Mouse (Mus musculus): ENCODE data around the gene Ddx52. TPM values are rescaled to one million over a fixed set of nuclear protein-coding genes. Genes with fewer than 3 reads are reported as not detected.

Gene Ddx52
- polyA plus RNA-seq, 1 experiment from 2014 or later, result 46.2 TPM

- H3K36me3 ChIP-seq (replicated peaks), result peaks cover 56% of the 10 kb centered on the region
- H3K9me3 ChIP-seq, result no peaks in the 10 kb centered on the region
- WGBS, result 87% methylated on average over 6 of the region's 6 CpGs
- 0 out of 2 replicates have a peak, but pooled peaks cover 3% of the 10 kb centered on the region for H3K4me1 ChIP-seq
- no peak for DNase-seq (ENCODE audit: low spot score)
- no peak overlapping the region for H3K4me3 ChIP-seq
- H3K27ac ChIP-seq (replicated peaks), result no peak overlapping the region
- no peaks in the 10 kb centered on the region for H3K27me3 ChIP-seq (replicated peaks; ENCODE audit: low read depth, poor library complexity, severe bottlenecking)
Observed at GRCm38 (mm10) chr11:84003986-84004385, 62.1 kb downstream of the Ddx52 start.

DNA sequence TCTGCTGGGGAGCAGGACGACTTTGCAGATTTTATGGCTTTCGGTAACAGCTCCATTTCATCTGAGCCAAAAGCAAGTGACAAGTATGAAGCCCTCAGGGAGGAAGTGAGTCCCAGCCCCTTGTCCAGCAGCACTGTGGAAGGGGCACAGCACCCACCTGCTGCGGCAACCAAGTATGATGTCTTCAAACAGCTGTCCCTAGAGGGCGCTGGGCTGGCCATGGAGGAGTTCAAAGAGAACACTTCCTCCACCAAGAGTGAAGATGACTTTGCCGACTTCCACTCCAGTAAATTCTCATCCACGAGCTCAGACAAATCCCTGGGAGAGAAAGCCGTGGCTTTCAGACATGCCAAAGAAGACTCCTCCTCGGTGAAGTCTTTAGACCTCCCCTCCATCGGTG, 67.1 kb downstream of the Ddx52 start:
- no peaks in the 10 kb centered on the region; the same call in 1 of the 2 replicates for H3K27me3 ChIP-seq (replicated peaks; ENCODE audit: low read depth, poor library complexity, severe bottlenecking)
- H3K4me3 ChIP-seq, result no peak overlapping the region
- DNase-seq (ENCODE audit: low spot score), result no peak
- H3K4me1 ChIP-seq, result peaks cover 17% of the 10 kb centered on the region
- no peak overlapping the region for H3K27ac ChIP-seq (replicated peaks)
- no peaks in the 10 kb centered on the region for H3K9me3 ChIP-seq
- peaks cover 27% of the 10 kb centered on the region for H3K36me3 ChIP-seq (replicated peaks)
- 83% methylated on average over 9 of the region's 9 CpGs for WGBS

GRCm38 (mm10) chr11:84010411-84010810, 68.5 kb downstream of the Ddx52 start:
- 70% methylated on average over 9 of the region's 9 CpGs for WGBS
- Histone ChIP-seq H3K9me3 (no peaks in the 10 kb centered on the region), H3K4me1 (peaks cover 17% of the 10 kb centered on the region), H3K27ac (replicated peaks) (no peak overlapping the region), H3K27me3 (replicated peaks; ENCODE audit: low read depth, poor library complexity, severe bottlenecking) (no peaks in the 10 kb centered on the region; the same call in 1 of the 2 replicates), H3K36me3 (replicated peaks) (peaks cover 23% of the 10 kb centered on the region), H3K4me3 (no peak overlapping the region)
- no peak for DNase-seq (ENCODE audit: low spot score)

DNA sequence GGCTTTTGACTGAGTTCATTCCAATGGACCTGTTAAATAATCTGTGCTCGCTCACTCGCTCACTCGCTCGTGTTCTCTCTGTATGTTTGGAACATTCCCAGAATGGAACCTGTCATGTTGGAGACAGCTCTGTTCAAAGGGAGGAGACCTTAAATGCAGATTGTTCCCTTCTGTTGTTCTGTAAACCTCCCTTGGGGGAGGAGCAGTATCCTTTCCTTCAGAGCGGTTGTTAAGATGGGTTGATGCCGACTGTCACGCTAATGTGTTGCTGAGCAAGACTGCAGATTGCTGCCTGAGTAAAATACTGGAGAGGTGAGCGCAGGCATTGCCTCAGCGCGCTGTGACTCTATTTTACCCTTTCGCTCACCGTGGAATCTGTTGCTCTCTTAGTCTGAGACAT, 69.2 kb downstream of the Ddx52 start:
- no peak for DNase-seq (ENCODE audit: low spot score)
- 29% methylated on average over 12 of the region's 12 CpGs for whole genome bisulfite sequencing
- Histone ChIP-seq H3K4me3 (no peak overlapping the region), H3K27ac (replicated peaks) (no peak overlapping the region), H3K36me3 (replicated peaks) (peaks cover 22% of the 10 kb centered on the region), H3K9me3 (no peaks in the 10 kb centered on the region), H3K27me3 (replicated peaks; ENCODE audit: low read depth, poor library complexity, severe bottlenecking) (no peaks in the 10 kb centered on the region; the same call in 1 of the 2 replicates), H3K4me1 (peaks cover 17% of the 10 kb centered on the region)

DNA sequence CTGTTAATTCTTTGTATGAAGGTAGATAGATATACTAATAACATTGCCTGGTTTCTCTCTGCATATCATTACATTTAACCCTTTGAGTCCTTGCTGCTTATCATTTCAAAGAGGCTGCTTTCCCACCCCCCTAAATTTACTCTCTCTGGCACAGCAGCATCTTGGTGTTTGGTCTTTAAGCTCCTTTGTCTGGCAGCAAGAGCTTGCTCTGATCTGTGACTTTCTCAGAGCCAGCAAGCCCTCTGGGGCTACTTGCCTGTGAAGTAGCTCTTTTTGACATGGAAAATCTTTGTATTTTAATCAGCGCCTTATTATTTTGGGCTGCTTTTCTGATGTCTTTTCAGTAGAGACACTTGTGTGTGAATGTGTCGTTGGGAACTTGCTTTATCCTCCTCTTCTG, 69.7 kb downstream of the Ddx52 start:
- H3K4me3 ChIP-seq, result no peak overlapping the region
- H3K27ac ChIP-seq (replicated peaks), result no peak overlapping the region
- H3K4me1 ChIP-seq, result peaks cover 17% of the 10 kb centered on the region
- 32% methylated on average over 2 of the region's 2 CpGs for WGBS
- DNase-seq (ENCODE audit: low spot score), result no peak
- H3K27me3 ChIP-seq (replicated peaks; ENCODE audit: low read depth, poor library complexity, severe bottlenecking), result no peaks in the 10 kb centered on the region; the same call in 1 of the 2 replicates
- peaks cover 19% of the 10 kb centered on the region for H3K36me3 ChIP-seq (replicated peaks)
- H3K9me3 ChIP-seq, result no peaks in the 10 kb centered on the region

Other genes with a start within 250 kb of the Ddx52 start
- gene Wfdc17, start 238.1 kb upstream of the Ddx52 start, polyA plus RNA-seq (2016; fragmentation: Nextera tagmentation; extraction: Ambion mirVana), result 0.41 and 0.51 TPM in 2 replicates
- gene Wfdc18, start 233.0 kb upstream of the Ddx52 start, polyA plus RNA-seq (2016; fragmentation: Nextera tagmentation; extraction: Ambion mirVana), result not detected in 2 replicates
- gene Wfdc21, start 195.1 kb upstream of the Ddx52 start, polyA plus RNA-seq (2016; fragmentation: Nextera tagmentation; extraction: Ambion mirVana), result not detected in 2 replicates
- gene Heatr6, start 188.4 kb upstream of the Ddx52 start, polyA plus RNA-seq (2016; fragmentation: Nextera tagmentation; extraction: Ambion mirVana), result 26.2 and 27.0 TPM in 2 replicates
- 0.07 and 0.18 TPM in 2 replicates for gene Hnf1b, start 92.0 kb upstream of the Ddx52 start, polyA plus RNA-seq (2016; fragmentation: Nextera tagmentation; extraction: Ambion mirVana)
- gene Synrg, start 22.4 kb downstream of the Ddx52 start, polyA plus RNA-seq (2016; fragmentation: Nextera tagmentation; extraction: Ambion mirVana), result 7.5 and 7.8 TPM in 2 replicates
- gene Dusp14, start 127.2 kb downstream of the Ddx52 start, polyA plus RNA-seq (2016; fragmentation: Nextera tagmentation; extraction: Ambion mirVana), result 7.3 and 9.4 TPM in 2 replicates
- 41.3 TPM in 2 replicates for gene Tada2a, start 187.5 kb downstream of the Ddx52 start, polyA plus RNA-seq (2016; fragmentation: Nextera tagmentation; extraction: Ambion mirVana)
- 21.7 and 26.2 TPM in 2 replicates for gene Acaca, start 187.6 kb downstream of the Ddx52 start, polyA plus RNA-seq (2016; fragmentation: Nextera tagmentation; extraction: Ambion mirVana)
- not detected in 2 replicates for gene Gm11437, start 225.4 kb downstream of the Ddx52 start, polyA plus RNA-seq (2016; fragmentation: Nextera tagmentation; extraction: Ambion mirVana)